Mouse (Mus musculus): ENCODE data around the gene Khnyn. TPM values are rescaled to one million over a fixed set of nuclear protein-coding genes. Genes with fewer than 3 reads are reported as not detected.
A peak's percentile ranks its signal among the peaks of the same experiment; 100 is the strongest.

Gene Khnyn
- polyA plus RNA-seq, 2 experiments = 2.4 to 7.5 TPM

- ATAC-seq (ENCODE audit: insufficient read depth) (no peak), DNase-seq (ENCODE audit: low read depth in 3 of 3, low spot score in 3 of 3) (no peak)
- Histone ChIP-seq H3K9ac (replicated peaks) (no peak overlapping the region), H3K4me1 (replicated peaks; ENCODE audit: control insufficient read depth in 2 of 2, insufficient read depth in 2 of 2, low read length in 1 of 2) (peaks cover 0 to 15% of the 10 kb centered on the region in 2 experiments; a peak in 2 of 4 replicates), H3K27me3 (ENCODE audit: control insufficient read depth, insufficient read depth, low read length) (no peaks in the 10 kb centered on the region), H3K27ac (no peak overlapping the region), H3K9me3 (ENCODE audit: control insufficient read depth, low read length) (no peaks in the 10 kb centered on the region), H3K4me3 (ENCODE audit: insufficient read depth in 1 of 2, low read depth in 2 of 2, low read length in 2 of 2) (no peak overlapping the region), H3K4me2 (ENCODE audit: low read depth) (no peak overlapping the region), H3K36me3 (replicated peaks; ENCODE audit: control insufficient read depth, insufficient read depth, low read depth) (no peaks in the 10 kb centered on the region)
- no peak for TF ChIP-seq EP300 (IDR thresholded peaks at IDR 0.05; ENCODE audit: low read depth)
- no peak for TF ChIP-seq CTCF (IDR thresholded peaks at IDR 0.05; ENCODE audit: low read depth)
- 30% methylated on average over 12 of the region's 12 CpGs for whole genome bisulfite sequencing (ENCODE audit: insufficient replicate concordance)
Observed at GRCm38 (mm10) chr14:55929263-55929997, 44.7 kb downstream of the Khnyn start.

- Histone ChIP-seq H3K27ac (no peak overlapping the region), H3K4me2 (ENCODE audit: low read depth) (no peak overlapping the region), H3K4me1 (replicated peaks; ENCODE audit: control insufficient read depth in 2 of 2, insufficient read depth in 2 of 2, low read length in 1 of 2) (peaks cover 0 to 3% of the 10 kb centered on the region in 2 experiments; a peak in 1 of 4 replicates), H3K4me3 (ENCODE audit: insufficient read depth in 1 of 2, low read depth in 2 of 2, low read length in 2 of 2) (no peak overlapping the region), H3K36me3 (replicated peaks; ENCODE audit: control insufficient read depth, insufficient read depth, low read depth) (no peaks in the 10 kb centered on the region), H3K9me3 (ENCODE audit: control insufficient read depth, low read length) (no peaks in the 10 kb centered on the region), H3K9ac (replicated peaks) (no peak overlapping the region), H3K27me3 (ENCODE audit: control insufficient read depth, insufficient read depth, low read length) (no peaks in the 10 kb centered on the region)
- DNase-seq (ENCODE audit: low read depth in 3 of 3, low spot score in 3 of 3) (no peak), ATAC-seq (ENCODE audit: insufficient read depth) (no peak)
- WGBS (ENCODE audit: insufficient replicate concordance) = 38% methylated on average over 7 of the region's 7 CpGs
- TF ChIP-seq EP300 (IDR thresholded peaks at IDR 0.05; ENCODE audit: low read depth) (no peak), CTCF (IDR thresholded peaks at IDR 0.05; ENCODE audit: low read depth) (no peak)
Observed at GRCm38 (mm10) chr14:55933586-55933985, 48.8 kb downstream of the Khnyn start.

GRCm38 (mm10) chr14:55940070-55940800 lies 55.5 kb downstream of the Khnyn start:
- no peak for TF ChIP-seq EP300 (IDR thresholded peaks at IDR 0.05; ENCODE audit: low read depth)
- peak; percentile 16; the same call in 1 of the 2 replicates for TF ChIP-seq CTCF (IDR thresholded peaks at IDR 0.05; ENCODE audit: low read depth)
- Histone ChIP-seq H3K9me3 (ENCODE audit: control insufficient read depth, low read length) (no peaks in the 10 kb centered on the region), H3K27ac (no peak overlapping the region), H3K4me1 (replicated peaks; ENCODE audit: control insufficient read depth in 2 of 2, insufficient read depth in 2 of 2, low read length in 1 of 2) (peaks cover 0 to 3% of the 10 kb centered on the region in 2 experiments; a peak in 2 of 4 replicates), H3K36me3 (replicated peaks; ENCODE audit: control insufficient read depth, insufficient read depth, low read depth) (no peaks in the 10 kb centered on the region), H3K4me2 (ENCODE audit: low read depth) (no peak overlapping the region), H3K27me3 (ENCODE audit: control insufficient read depth, insufficient read depth, low read length) (no peaks in the 10 kb centered on the region), H3K4me3 (ENCODE audit: insufficient read depth in 1 of 2, low read depth in 2 of 2, low read length in 2 of 2) (no peak overlapping the region), H3K9ac (replicated peaks) (no peak overlapping the region)
- ATAC-seq (ENCODE audit: insufficient read depth) (no peak), DNase-seq (ENCODE audit: low read depth in 3 of 3, low spot score in 3 of 3) (no peak)
- 39% methylated on average over 7 of the region's 7 CpGs for WGBS (ENCODE audit: insufficient replicate concordance)

GRCm38 (mm10) chr14:55943601-55944000 lies 58.9 kb downstream of the Khnyn start:
- H3K27ac ChIP-seq = no peak overlapping the region
- DNase-seq (ENCODE audit: low read depth in 3 of 3, low spot score in 3 of 3) = no peak
- H3K4me1 ChIP-seq (replicated peaks; ENCODE audit: control insufficient read depth in 2 of 2, insufficient read depth in 2 of 2, low read length in 1 of 2) = peaks cover 0 to 6% of the 10 kb centered on the region in 2 experiments; a peak in 2 of 4 replicates
- no peaks in the 10 kb centered on the region for H3K36me3 ChIP-seq (replicated peaks; ENCODE audit: control insufficient read depth, insufficient read depth, low read depth)
- TF ChIP-seq EP300 (IDR thresholded peaks at IDR 0.05; ENCODE audit: low read depth) = no peak
- TF ChIP-seq CTCF (IDR thresholded peaks at IDR 0.05; ENCODE audit: low read depth) = no peak
- H3K27me3 ChIP-seq (ENCODE audit: control insufficient read depth, insufficient read depth, low read length) = no peaks in the 10 kb centered on the region
- WGBS (ENCODE audit: insufficient replicate concordance) = 31% methylated on average over 11 of the region's 11 CpGs
- H3K4me2 ChIP-seq (ENCODE audit: low read depth) = no peak overlapping the region
- no peak overlapping the region for H3K4me3 ChIP-seq (ENCODE audit: insufficient read depth in 1 of 2, low read depth in 2 of 2, low read length in 2 of 2)
- H3K9ac ChIP-seq (replicated peaks) = no peak overlapping the region
- no peaks in the 10 kb centered on the region for H3K9me3 ChIP-seq (ENCODE audit: control insufficient read depth, low read length)
- ATAC-seq (ENCODE audit: insufficient read depth) = no peak

GRCm38 (mm10) chr14:55944575-55944974 lies 59.8 kb downstream of the Khnyn start, which contains the start of gene Cma1:
Cma1 (minus strand) TSS chr14:55944675.
- TF ChIP-seq CTCF (IDR thresholded peaks at IDR 0.05; ENCODE audit: low read depth) = no peak
- TF ChIP-seq EP300 (IDR thresholded peaks at IDR 0.05; ENCODE audit: low read depth) = no peak
- Histone ChIP-seq H3K4me3 (ENCODE audit: insufficient read depth in 1 of 2, low read depth in 2 of 2, low read length in 2 of 2) (no peak within 1 kb of the TSS), H3K9ac (replicated peaks) (no peak within 1 kb of the TSS), H3K9me3 (ENCODE audit: control insufficient read depth, low read length) (no peaks in the 10 kb centered on the region), H3K4me2 (ENCODE audit: low read depth) (no peak within 1 kb of the TSS), H3K27ac (no peak within 1 kb of the TSS), H3K4me1 (replicated peaks; ENCODE audit: control insufficient read depth in 2 of 2, insufficient read depth in 2 of 2, low read length in 1 of 2) (peaks cover 0 to 6% of the 10 kb centered on the region in 2 experiments; a peak in 2 of 4 replicates), H3K27me3 (ENCODE audit: control insufficient read depth, insufficient read depth, low read length) (no peaks in the 10 kb centered on the region), H3K36me3 (replicated peaks; ENCODE audit: control insufficient read depth, insufficient read depth, low read depth) (no peaks in the 10 kb centered on the region)
- no peak for ATAC-seq (ENCODE audit: insufficient read depth)
- no peak for DNase-seq (ENCODE audit: low read depth in 3 of 3, low spot score in 3 of 3)
- 34% methylated on average over 4 of the region's 4 CpGs for WGBS (ENCODE audit: insufficient replicate concordance)
